In the genomic region with DNA sequence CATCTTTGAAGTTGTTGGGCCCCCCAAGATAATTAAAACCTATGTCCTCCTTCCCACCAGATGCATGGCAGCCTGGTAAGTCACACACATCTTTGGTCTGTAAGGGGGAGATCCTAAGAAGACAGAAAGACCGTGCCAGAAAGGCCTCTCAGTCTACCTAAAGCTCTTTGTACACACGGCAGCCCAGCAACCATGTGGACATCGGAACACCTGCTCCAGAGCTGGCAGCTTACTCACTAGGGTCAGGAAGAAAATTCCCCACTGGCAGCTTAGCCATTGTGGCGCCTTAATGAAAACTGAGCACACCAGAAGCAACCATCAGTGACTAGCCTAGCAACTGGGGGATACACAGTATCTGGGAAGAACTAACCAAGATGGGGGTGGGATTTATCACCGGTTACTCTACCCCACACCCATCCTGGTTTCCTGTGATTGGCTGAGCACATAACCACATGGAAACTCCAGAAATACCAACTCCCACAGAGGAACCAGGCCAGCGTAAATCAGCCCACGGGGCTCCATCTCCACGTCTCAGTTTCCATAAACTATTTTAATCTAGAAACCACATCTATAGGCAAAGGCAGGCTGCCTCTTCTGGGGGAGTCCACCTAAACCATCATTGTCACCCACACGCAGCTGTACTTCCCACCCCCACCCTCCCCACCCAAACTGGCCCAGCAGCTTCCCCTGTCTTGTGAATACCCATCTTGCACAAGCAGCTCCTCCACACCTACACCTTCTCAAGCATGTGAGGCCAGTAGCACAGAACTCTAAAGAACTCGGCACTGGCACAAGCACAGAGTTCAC, we compare ENCODE assay signal across 10 mouse cellular contexts.
DNase-seq lines count a peak whose midpoint lies in the region; ATAC-seq and TF ChIP-seq lines count a peak whose summit lies in the region.
"Had no signal": no experiment of that assay in that cellular context is flagged by ENCODE, and none has a peak within 500 bp of the region (broad histone marks: within the 10 kb centered on the region; RNA-seq: fewer than 3 reads in every experiment).

No protein-coding gene starts in this region.

- no peaks in the 10 kb centered on the region for H3K36me3 ChIP-seq in forebrain, postnatal 0 days (ENCODE audit: insufficient read depth)
- no peaks in the 10 kb centered on the region for H3K36me3 ChIP-seq in forebrain, embryonic 15.5 days
- no peaks in the 10 kb centered on the region for H3K36me3 ChIP-seq in intestine, embryonic 15.5 days

- peak overlapping the region; percentile 1 for H3K4me2 ChIP-seq in forebrain, postnatal 0 days (ENCODE audit: low read depth)
- H3K4me2 ChIP-seq in forebrain, embryonic 15.5 days (replicated peaks), result no peak overlapping the region
- no peak overlapping the region for H3K4me2 ChIP-seq in intestine, embryonic 15.5 days (replicated peaks)

- no peaks in the 10 kb centered on the region for H3K9me3 ChIP-seq in forebrain, postnatal 0 days (ENCODE audit: low read length)
- no peaks in the 10 kb centered on the region for H3K9me3 ChIP-seq in forebrain, embryonic 15.5 days
- no peaks in the 10 kb centered on the region for H3K9me3 ChIP-seq in intestine, embryonic 15.5 days

- ATAC-seq in forebrain, postnatal 0 days, result peak; percentile 63
- no peak for ATAC-seq in forebrain, embryonic 15.5 days (replicated peaks)
- no peak for ATAC-seq in intestine, embryonic 15.5 days

- peaks cover 3% of the 10 kb centered on the region; the same call in 1 of the 2 replicates for H3K4me1 ChIP-seq in forebrain, postnatal 0 days (ENCODE audit: insufficient read depth)
- H3K4me1 ChIP-seq in forebrain, embryonic 15.5 days, result no peaks in the 10 kb centered on the region
- peaks cover 9% of the 10 kb centered on the region for H3K4me1 ChIP-seq in olfactory bulb, adult 2 months (ENCODE audit: control insufficient read depth, insufficient read depth, low read length)
- H3K4me1 ChIP-seq in intestine, embryonic 15.5 days (replicated peaks), result 0 out of 2 replicates have a peak, but pooled peaks cover 4% of the 10 kb centered on the region

- no peak overlapping the region for H3K4me3 ChIP-seq in forebrain, postnatal 0 days (ENCODE audit: low read depth, low read length)
- no peak overlapping the region for H3K4me3 ChIP-seq in forebrain, embryonic 15.5 days
- no peak overlapping the region for H3K4me3 ChIP-seq in olfactory bulb, adult 2 months (ENCODE audit: insufficient read depth, low read depth, low read length)
- no peak overlapping the region for H3K4me3 ChIP-seq in intestine, embryonic 15.5 days (replicated peaks)

- 73% methylated on average over 10 of the region's 10 CpGs for WGBS in forebrain, postnatal 0 days
- 78% methylated on average over 10 of the region's 10 CpGs for WGBS in forebrain, embryonic 15.5 days
- 52% methylated on average over 10 of the region's 10 CpGs for WGBS in olfactory bulb, adult 2 months
- 54% methylated on average over 10 of the region's 10 CpGs for WGBS in intestine, embryonic 15.5 days

- DNase-seq in forebrain, postnatal 0 days, result no peak
- DNase-seq in CD4-positive, CD25-positive, alpha-beta regulatory T cell, adult 2 months (ENCODE audit: low read depth, low spot score), result peak; percentile 72
- peak; percentile 87 for DNase-seq in induced T-regulatory cell, adult 2 months (ENCODE audit: low read depth)
- no peak for DNase-seq in B cell, adult 2 months
- no peak for DNase-seq in adrenal gland, postnatal 4 days (ENCODE audit: low spot score in 2 of 2)
- DNase-seq: gastrocnemius, postnatal 25 days; spleen, adult 18-20 months had no signal

- H3K27ac ChIP-seq in forebrain, postnatal 0 days (ENCODE audit: low read depth, low read length), result no peak overlapping the region
- no peak overlapping the region for H3K27ac ChIP-seq in forebrain, embryonic 15.5 days (replicated peaks)
- peak overlapping the region; percentile 67 for H3K27ac ChIP-seq in olfactory bulb, adult 2 months (ENCODE audit: insufficient read depth, low read depth, low read length)
- no peak overlapping the region for H3K27ac ChIP-seq in intestine, embryonic 15.5 days

- no peak overlapping the region for H3K9ac ChIP-seq in forebrain, postnatal 0 days
- H3K9ac ChIP-seq in forebrain, embryonic 15.5 days (replicated peaks), result no peak overlapping the region
- H3K9ac ChIP-seq in intestine, embryonic 15.5 days, result no peak overlapping the region

- no peak for TF ChIP-seq CTCF in forebrain, postnatal 0 days (IDR thresholded peaks at IDR 0.05; ENCODE audit: low read depth)
- no peak for TF ChIP-seq CTCF in olfactory bulb, adult 2 months (IDR thresholded peaks at IDR 0.05; ENCODE audit: insufficient read depth, low read depth, low read length)

- H3K27me3 ChIP-seq in forebrain, postnatal 0 days (ENCODE audit: insufficient read depth, low read length), result no peaks in the 10 kb centered on the region
- H3K27me3 ChIP-seq in forebrain, embryonic 15.5 days, result no peaks in the 10 kb centered on the region
- H3K27me3 ChIP-seq in intestine, embryonic 15.5 days (replicated peaks), result no peaks in the 10 kb centered on the region

- TF ChIP-seq POLR2A in olfactory bulb, adult 2 months (IDR thresholded peaks at IDR 0.05; ENCODE audit: insufficient read depth, low read depth, low read length), result no peak

Comparison
In these comparisons a context has a peak if more than half of its experiments do, and no peak if none do; other contexts are left out.
1. DNase-seq: peak in CD4-positive, CD25-positive, alpha-beta regulatory T cell, adult 2 months (single experiment) and induced T-regulatory cell, adult 2 months (single experiment); none in forebrain, postnatal 0 days (single experiment), B cell, adult 2 months (0 of 2) and adrenal gland, postnatal 4 days (0 of 2).